Mouse (Mus musculus) ES-E14 (cell line): Measurements from ENCODE around the gene Kmt2a.

Experiments
- CHD2 ChIP-seq: IDR thresholded peaks from 2 replicates; pipeline ENCODE4 v1.6.1; 2014; ENCODE audit warnings: mild to moderate bottlenecking, low read depth, low read length, inconsistent platforms
- ZNF384 ChIP-seq: IDR thresholded peaks from 2 replicates; pipeline ENCODE4 v1.6.1; 2012; ENCODE audit warnings: low read depth, low read length, inconsistent platforms

DNA sequence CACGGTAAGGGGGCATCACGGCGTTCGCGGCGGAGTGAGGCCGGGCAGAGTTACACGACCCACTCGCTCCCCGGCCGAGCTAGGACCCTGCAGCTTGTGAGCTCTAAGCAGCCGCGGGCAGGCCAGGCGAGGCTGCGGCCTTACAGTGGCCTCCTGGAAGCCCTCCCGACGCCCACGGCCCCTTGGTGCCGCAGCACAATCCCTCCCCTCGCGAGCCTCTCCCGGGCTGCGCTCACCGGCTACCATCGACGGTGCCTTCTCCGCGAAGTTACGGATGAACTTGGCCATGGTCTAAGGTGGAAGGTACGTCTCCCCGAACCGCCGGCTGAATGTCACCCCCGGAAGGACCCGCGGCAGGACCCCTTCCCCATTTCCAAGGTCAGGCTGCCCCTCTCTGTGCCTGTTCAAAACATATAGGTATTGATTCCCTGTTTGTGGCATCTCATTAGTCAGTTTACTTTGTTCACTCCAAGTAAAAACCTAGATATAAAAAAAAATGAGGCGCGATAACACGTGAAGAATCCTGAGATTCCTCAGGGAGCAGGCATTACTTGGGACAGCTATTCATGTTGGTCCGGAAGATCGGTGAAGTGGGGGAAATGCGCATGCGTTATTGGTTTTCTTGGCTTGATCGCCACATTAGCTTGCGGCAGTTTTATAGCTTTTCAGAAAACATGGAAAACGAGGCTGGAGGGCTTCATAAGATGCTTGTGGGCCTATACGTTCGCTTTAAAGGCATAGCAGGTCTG lies 39.5 kb upstream of the Kmt2a start, which contains the start of gene Atp5l:
- TF ChIP-seq CHD2 (no peak), ZNF384 (no peak)
